Mouse (Mus musculus) hindbrain, embryonic 14.5 days (tissue): ENCODE measurements at regions not wholly inside any gene's neighbourhood (a gene's known extent, or its start where the extent isn't known, plus 50 kb on each side); places are given as distances from the start of the nearest gene placed in this dataset.

Source experiments
- ATAC-seq: fragments of 200-750 bp; cut with Nextera tagmentation; 2 replicates; pipeline ENCODE4 v1.8.0; 2017; ENCODE audit warnings: moderate number of reproducible peaks, mild to moderate bottlenecking, moderate TSS enrichment, moderate library complexity; ENCODE audit not compliant: low FRiP score
- DNase-seq: peaks from one replicate; pipeline ENCODE4 v3.0.0-alpha.2; 2015; ENCODE audit warnings: low spot score
- H3K27ac ChIP-seq: fragments of 300-500 bp; sonication (generic); 2 replicates; pipeline ENCODE4 v1.5.1; 2014; ENCODE audit warnings: mild to moderate bottlenecking, moderate library complexity
- H3K27me3 ChIP-seq: fragments of 300-500 bp; sonication (generic); 2 replicates; pipeline ENCODE4 v1.6.1; 2014; ENCODE audit warnings: mild to moderate bottlenecking, low read length, mixed read lengths; ENCODE audit not compliant: control insufficient read depth, insufficient read depth
- H3K36me3 ChIP-seq: fragments of 300-500 bp; sonication (generic); replicated peaks from 2 replicates; pipeline ENCODE4 v1.6.1; 2014; ENCODE audit not compliant: control insufficient read depth, insufficient read depth
- H3K4me1 ChIP-seq: fragments of 300-500 bp; sonication (generic); replicated peaks from 2 replicates; pipeline ENCODE4 v1.6.1; 2014; ENCODE audit warnings: antibody characterized with exemption, low read length, mixed read lengths; ENCODE audit not compliant: control insufficient read depth, insufficient read depth
- H3K4me2 ChIP-seq: fragments of 300-500 bp; sonication (generic); replicated peaks from 2 replicates; pipeline ENCODE4 v1.6.1; 2014; ENCODE audit warnings: mild to moderate bottlenecking, moderate library complexity
- H3K4me3 ChIP-seq: fragments of 300-500 bp; sonication (generic); replicated peaks from 2 replicates; pipeline ENCODE4 v1.5.1; 2014; ENCODE audit warnings: mild to moderate bottlenecking, low read length
- H3K9ac ChIP-seq: fragments of 300-500 bp; sonication (generic); 2 replicates; pipeline ENCODE4 v1.6.1; 2014
- H3K9me3 ChIP-seq: fragments of 300-500 bp; sonication (generic); 2 replicates; pipeline ENCODE4 v1.6.1; 2016; ENCODE audit warnings: low read length; ENCODE audit not compliant: control insufficient read depth
- WGBS: fragments of 180-500 bp; shearing (Covaris S2); extraction: QIAGEN DNeasy Blood & Tissue Kit; methylation state at CpG from one replicate; pipeline ENCODE4 v1.1.7; 2014; 5-methylcytosine and 5-hydroxymethylcytosine counted together

GRCm38 (mm10) chr5:99165807-99166360, 128.7 kb upstream of the Prkg2 start:
- Histone ChIP-seq H3K36me3 (no peaks in the 10 kb centered on the region), H3K27ac (no peak overlapping the region), H3K27me3 (no peaks in the 10 kb centered on the region), H3K9ac (no peak overlapping the region), H3K4me3 (no peak overlapping the region), H3K4me1 (no peaks in the 10 kb centered on the region), H3K4me2 (no peak overlapping the region), H3K9me3 (no peaks in the 10 kb centered on the region)
- WGBS, result 42% methylated on average over 3 of the region's 3 CpGs
- DNase-seq (no peak), ATAC-seq (no peak)

- Histone ChIP-seq H3K27me3 (no peaks in the 10 kb centered on the region), H3K9me3 (no peaks in the 10 kb centered on the region), H3K4me1 (no peaks in the 10 kb centered on the region), H3K36me3 (no peaks in the 10 kb centered on the region), H3K4me3 (no peak overlapping the region), H3K27ac (no peak overlapping the region), H3K9ac (no peak overlapping the region), H3K4me2 (no peak overlapping the region)
- DNase-seq, result peak; percentile 84
- no peak for ATAC-seq
- 15% methylated on average over 1 of the region's 1 CpGs for WGBS
These were observed 120.8 kb upstream of the Prkg2 start for GRCm38 (mm10) chr5:99157973-99158372.

GRCm38 (mm10) chr5:99153269-99153850, 116.2 kb upstream of the Prkg2 start:
- H3K36me3 ChIP-seq, result no peaks in the 10 kb centered on the region
- H3K9me3 ChIP-seq, result no peaks in the 10 kb centered on the region
- H3K4me2 ChIP-seq, result no peak overlapping the region
- no peaks in the 10 kb centered on the region for H3K27me3 ChIP-seq
- H3K4me1 ChIP-seq, result no peaks in the 10 kb centered on the region
- DNase-seq (no peak), ATAC-seq (no peak)
- 74% methylated on average over 2 of the region's 2 CpGs for WGBS
- no peak overlapping the region for H3K4me3 ChIP-seq
- H3K9ac ChIP-seq, result no peak overlapping the region
- H3K27ac ChIP-seq, result no peak overlapping the region

- H3K9me3 ChIP-seq, result no peaks in the 10 kb centered on the region
- DNase-seq (no peak), ATAC-seq (no peak)
- WGBS, result 87% methylated on average over 4 of the region's 4 CpGs
- no peaks in the 10 kb centered on the region for H3K4me1 ChIP-seq
- H3K4me3 ChIP-seq, result no peak overlapping the region
- H3K36me3 ChIP-seq, result no peaks in the 10 kb centered on the region
- no peak overlapping the region for H3K27ac ChIP-seq
- no peak overlapping the region for H3K9ac ChIP-seq
- no peak overlapping the region for H3K4me2 ChIP-seq
- H3K27me3 ChIP-seq, result no peaks in the 10 kb centered on the region
These were observed 115.1 kb upstream of the Prkg2 start for GRCm38 (mm10) chr5:99152299-99152698.

GRCm38 (mm10) chr5:99149904-99150303, 112.8 kb upstream of the Prkg2 start:
- H3K4me2 ChIP-seq, result no peak overlapping the region
- no peaks in the 10 kb centered on the region for H3K4me1 ChIP-seq
- no peak for DNase-seq
- H3K27ac ChIP-seq, result no peak overlapping the region
- H3K36me3 ChIP-seq, result no peaks in the 10 kb centered on the region
- no peaks in the 10 kb centered on the region for H3K9me3 ChIP-seq
- WGBS, result 13% methylated on average over 1 of the region's 1 CpGs
- no peak for ATAC-seq
- no peak overlapping the region for H3K9ac ChIP-seq
- H3K4me3 ChIP-seq, result no peak overlapping the region
- H3K27me3 ChIP-seq, result no peaks in the 10 kb centered on the region

GRCm38 (mm10) chr5:99132670-99133069, 95.5 kb upstream of the Prkg2 start:
- DNase-seq (no peak), ATAC-seq (no peak)
- H3K36me3 ChIP-seq, result no peaks in the 10 kb centered on the region
- H3K27me3 ChIP-seq, result no peaks in the 10 kb centered on the region
- no peaks in the 10 kb centered on the region for H3K9me3 ChIP-seq
- no peak overlapping the region for H3K27ac ChIP-seq
- H3K4me2 ChIP-seq, result no peak overlapping the region
- no peak overlapping the region for H3K9ac ChIP-seq
- 84% methylated on average over 2 of the region's 2 CpGs for WGBS
- no peaks in the 10 kb centered on the region for H3K4me1 ChIP-seq
- no peak overlapping the region for H3K4me3 ChIP-seq

- Histone ChIP-seq H3K9me3 (no peaks in the 10 kb centered on the region), H3K27ac (no peak overlapping the region), H3K9ac (no peak overlapping the region), H3K4me2 (no peak overlapping the region), H3K36me3 (no peaks in the 10 kb centered on the region), H3K4me3 (no peak overlapping the region), H3K4me1 (peaks cover 4% of the 10 kb centered on the region; the same call in 1 of the 2 replicates), H3K27me3 (no peaks in the 10 kb centered on the region)
- ATAC-seq (no peak), DNase-seq (no peak)
- 47% methylated on average over 6 of the region's 6 CpGs for WGBS
These were observed 91.5 kb upstream of the Prkg2 start for GRCm38 (mm10) chr5:99128628-99129027.

GRCm38 (mm10) chr5:99125418-99125817, 88.3 kb upstream of the Prkg2 start:
- H3K4me1 ChIP-seq, result peaks cover 4% of the 10 kb centered on the region; the same call in 1 of the 2 replicates
- H3K27ac ChIP-seq, result no peak overlapping the region
- H3K4me3 ChIP-seq, result no peak overlapping the region
- ATAC-seq, result peak; percentile 57
- WGBS, result 74% methylated on average over 3 of the region's 3 CpGs
- H3K9ac ChIP-seq, result no peak overlapping the region
- peak; percentile 54 for DNase-seq
- no peaks in the 10 kb centered on the region for H3K36me3 ChIP-seq
- no peak overlapping the region for H3K4me2 ChIP-seq
- no peaks in the 10 kb centered on the region for H3K9me3 ChIP-seq
- H3K27me3 ChIP-seq, result no peaks in the 10 kb centered on the region

- Histone ChIP-seq H3K4me2 (no peak overlapping the region), H3K9me3 (no peaks in the 10 kb centered on the region), H3K27me3 (no peaks in the 10 kb centered on the region), H3K4me3 (no peak overlapping the region), H3K4me1 (no peaks in the 10 kb centered on the region), H3K27ac (no peak overlapping the region), H3K9ac (no peak overlapping the region), H3K36me3 (no peaks in the 10 kb centered on the region)
- WGBS, result 85% methylated on average over 4 of the region's 4 CpGs
- DNase-seq (no peak), ATAC-seq (no peak)
These were observed 74.6 kb upstream of the Prkg2 start for GRCm38 (mm10) chr5:99111755-99112154.

GRCm38 (mm10) chr5:99111235-99111634, 74.1 kb upstream of the Prkg2 start:
- Histone ChIP-seq H3K4me2 (no peak overlapping the region), H3K27me3 (no peaks in the 10 kb centered on the region), H3K9ac (no peak overlapping the region), H3K9me3 (no peaks in the 10 kb centered on the region), H3K27ac (no peak overlapping the region), H3K4me3 (no peak overlapping the region), H3K4me1 (no peaks in the 10 kb centered on the region), H3K36me3 (no peaks in the 10 kb centered on the region)
- DNase-seq (no peak), ATAC-seq (peak; percentile 31; the same call in 1 of the 2 replicates)
- WGBS, result 26% methylated on average over 4 of the region's 4 CpGs
